Mouse (Mus musculus): ENCODE measurements around the gene Wnt7b. TPM values are rescaled to one million over a fixed set of nuclear protein-coding genes. Genes with fewer than 3 reads are reported as not detected.

Wnt7b gene
- under 1 TPM; 0.11 to 0.25 TPM for total RNA-seq (2021)

- intact Hi-C loops (cut with DNase I), result loop anchor here (5.0 kb wide), 2 partner anchors 195 to 430 kb away; no protein-coding TSS in a partner anchor
- DNase-seq, result no peak
These were observed at the start of gene Wnt7b for GRCm38 (mm10) chr15:85582356-85582910. Gene Wnt7b, minus strand, starts transcription at chr15:85582473.

GRCm38 (mm10) chr15:85631591-85631990, 49.3 kb upstream of the Wnt7b start:
- DNase-seq, result no peak
- intact Hi-C loops (cut with DNase I), result no loop called here

GRCm38 (mm10) chr15:85629924-85630545, 47.8 kb upstream of the Wnt7b start:
- intact Hi-C loops (cut with DNase I), result loop anchor here (2.0 kb wide), 1 partner anchor 15 kb away; no protein-coding TSS in a partner anchor
- DNase-seq, result no peak

GRCm38 (mm10) chr15:85625666-85626279, 43.5 kb upstream of the Wnt7b start:
- intact Hi-C loops (cut with DNase I), result no loop called here
- peak; percentile 62 to 70 for DNase-seq

- no peak for DNase-seq
- intact Hi-C loops (cut with DNase I), result no loop called here
These were observed 39.9 kb upstream of the Wnt7b start for GRCm38 (mm10) chr15:85622213-85622612.

GRCm38 (mm10) chr15:85615537-85616100, 33.3 kb upstream of the Wnt7b start:
- intact Hi-C loops (cut with DNase I), result loop anchor here (2.0 kb wide), 1 partner anchor 13 kb away; no protein-coding TSS in a partner anchor
- DNase-seq, result no peak

GRCm38 (mm10) chr15:85615075-85615474, 32.8 kb upstream of the Wnt7b start:
- no peak for DNase-seq
- intact Hi-C loops (cut with DNase I), result loop anchor here (2.0 kb wide), 1 partner anchor 14 kb away; no protein-coding TSS in a partner anchor

GRCm38 (mm10) chr15:85613358-85614266, 31.3 kb upstream of the Wnt7b start:
- DNase-seq, result no peak
- intact Hi-C loops (cut with DNase I), result loop anchor here (1.0 to 2.0 kb wide), 2 partner anchors 15 to 96 kb away; no protein-coding TSS in a partner anchor

- intact Hi-C loops (cut with DNase I), result loop anchor here (1.0 kb wide), 1 partner anchor 96 kb away; no protein-coding TSS in a partner anchor
- peak; percentile 66 to 71 for DNase-seq
These were observed 30.5 kb upstream of the Wnt7b start for GRCm38 (mm10) chr15:85612660-85613357.

- intact Hi-C loops (cut with DNase I), result loop anchor here (1.0 to 2.0 kb wide), 2 partner anchors 41 to 61 kb away; no protein-coding TSS in a partner anchor
- DNase-seq, result peak; percentile 77 to 83
These were observed 29.6 kb upstream of the Wnt7b start for GRCm38 (mm10) chr15:85611701-85612520.

GRCm38 (mm10) chr15:85610618-85611218, 28.4 kb upstream of the Wnt7b start:
- peak; percentile 83 to 87 for DNase-seq
- intact Hi-C loops (cut with DNase I), result loop anchor here (1.0 to 2.0 kb wide), 3 partner anchors 11 to 62 kb away; no protein-coding TSS in a partner anchor

- intact Hi-C loops (cut with DNase I), result loop anchor here (1.0 to 2.0 kb wide), 2 partner anchors 11 to 63 kb away; no protein-coding TSS in a partner anchor
These were observed 27.8 kb upstream of the Wnt7b start for GRCm38 (mm10) chr15:85610120-85610519.

GRCm38 (mm10) chr15:85609266-85610004, 27.2 kb upstream of the Wnt7b start:
- no peak for DNase-seq
- intact Hi-C loops (cut with DNase I), result loop anchor here (1.0 to 2.0 kb wide), 2 partner anchors 10 to 63 kb away; no protein-coding TSS in a partner anchor

More at GRCm38 (mm10) chr15:85610120-85610519, 27.8 kb upstream of the Wnt7b start:
- DNase-seq, result no peak

GRCm38 (mm10) chr15:85605962-85606610, 23.8 kb upstream of the Wnt7b start:
- intact Hi-C loops (cut with DNase I), result no loop called here
- peak in 1 of 2 experiments; percentile 51 for DNase-seq

- intact Hi-C loops (cut with DNase I), result no loop called here
- DNase-seq, result no peak
These were observed 22.7 kb upstream of the Wnt7b start for GRCm38 (mm10) chr15:85604938-85605337.

GRCm38 (mm10) chr15:85604507-85604906, 22.2 kb upstream of the Wnt7b start:
- DNase-seq, result no peak
- intact Hi-C loops (cut with DNase I), result no loop called here

GRCm38 (mm10) chr15:85603422-85603821, 21.1 kb upstream of the Wnt7b start:
- intact Hi-C loops (cut with DNase I), result no loop called here
- DNase-seq, result peak; percentile 65
